Mouse (Mus musculus) layer of hippocampus, adult 2 months (tissue): ENCODE data around the gene Lrrc27. TPM values are rescaled to one million over a fixed set of nuclear protein-coding genes. Genes with fewer than 3 reads are reported as not detected.
A peak's percentile ranks its signal among the peaks of the same experiment; 100 is the strongest.

Source experiments
- DNase-seq, 2 experiments: peaks; one replicate each; pipeline ENCODE4 v3.0.0; 2022; ENCODE audit warnings: low spot score in 2 of 2
- H3K27ac ChIP-seq: fragments of 200-600 bp; 2 replicates; pipeline ENCODE4 v1.8.1; 2022
- H3K4me3 ChIP-seq: fragments of 200-600 bp; 2 replicates; pipeline ENCODE4 v1.8.1; 2022; ENCODE audit warnings: mild to moderate bottlenecking
- CTCF ChIP-seq: fragments of 200-600 bp; conservative IDR thresholded peaks from 2 replicates; pipeline ENCODE4 v1.8.1; 2022; ENCODE audit warnings: antibody characterized with exemption, mild to moderate bottlenecking, moderate library complexity
- total RNA-seq, 2 experiments: library from RNA; stranded (reverse); gene quantifications; 2 replicates each; pipeline ENCODE4 v1.2.3; 2021

Gene Lrrc27
- total RNA-seq, 2 experiments from 2014 or later, result 6.8 to 6.9 TPM

GRCm38 (mm10) chr7:139275586-139275985 is 62.8 kb downstream of the Lrrc27 start:
- Histone ChIP-seq H3K27ac (peak overlapping the region; percentile 68; the same call in 1 of the 2 replicates), H3K4me3 (no peak overlapping the region)
- TF ChIP-seq CTCF, result peak; percentile 23; the same call in 1 of the 2 replicates

GRCm38 (mm10) chr7:139276150-139276549 is 63.4 kb downstream of the Lrrc27 start:
- DNase-seq, result no peak
- Histone ChIP-seq H3K4me3 (no peak overlapping the region), H3K27ac (peak overlapping the region; percentile 68)
- TF ChIP-seq CTCF, result no peak

More at GRCm38 (mm10) chr7:139275586-139275985, 62.8 kb downstream of the Lrrc27 start:
- peak in 1 of 2 experiments; percentile 57 for DNase-seq

DNA sequence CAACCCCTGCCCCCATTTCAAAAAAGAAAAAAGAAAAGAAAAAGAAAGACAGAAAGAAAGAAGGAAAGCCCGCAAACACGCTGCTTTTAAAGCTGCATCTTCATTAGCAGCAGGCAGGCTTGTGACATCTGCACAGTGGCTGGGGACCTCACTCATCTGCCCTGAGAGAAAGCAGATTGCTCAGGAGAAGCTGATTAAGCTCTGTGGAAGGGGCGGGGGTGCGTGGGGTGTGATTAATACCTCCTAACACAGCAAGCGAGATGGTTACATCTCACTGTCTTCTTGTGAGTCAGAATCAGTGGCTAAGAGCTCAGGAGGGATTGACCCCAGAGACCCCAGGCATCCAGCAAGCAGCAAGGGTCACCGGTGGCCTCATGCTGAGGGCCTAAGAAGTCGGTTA is 64.7 kb downstream of the Lrrc27 start:
- H3K27ac ChIP-seq, result no peak overlapping the region
- no peak for TF ChIP-seq CTCF
- no peak for DNase-seq
- no peak overlapping the region for H3K4me3 ChIP-seq

- DNase-seq, result no peak
- Histone ChIP-seq H3K27ac (no peak overlapping the region), H3K4me3 (no peak overlapping the region)
- TF ChIP-seq CTCF, result no peak
These were observed 66.8 kb downstream of the Lrrc27 start for GRCm38 (mm10) chr7:139279571-139279970.

GRCm38 (mm10) chr7:139280044-139280443 is 67.3 kb downstream of the Lrrc27 start:
- H3K27ac ChIP-seq, result no peak overlapping the region
- no peak for DNase-seq
- H3K4me3 ChIP-seq, result no peak overlapping the region
- TF ChIP-seq CTCF, result no peak

- no peak overlapping the region for H3K27ac ChIP-seq
- no peak for DNase-seq
- no peak for TF ChIP-seq CTCF
- no peak overlapping the region for H3K4me3 ChIP-seq
These were observed 68.4 kb downstream of the Lrrc27 start for GRCm38 (mm10) chr7:139281195-139281594.

DNA sequence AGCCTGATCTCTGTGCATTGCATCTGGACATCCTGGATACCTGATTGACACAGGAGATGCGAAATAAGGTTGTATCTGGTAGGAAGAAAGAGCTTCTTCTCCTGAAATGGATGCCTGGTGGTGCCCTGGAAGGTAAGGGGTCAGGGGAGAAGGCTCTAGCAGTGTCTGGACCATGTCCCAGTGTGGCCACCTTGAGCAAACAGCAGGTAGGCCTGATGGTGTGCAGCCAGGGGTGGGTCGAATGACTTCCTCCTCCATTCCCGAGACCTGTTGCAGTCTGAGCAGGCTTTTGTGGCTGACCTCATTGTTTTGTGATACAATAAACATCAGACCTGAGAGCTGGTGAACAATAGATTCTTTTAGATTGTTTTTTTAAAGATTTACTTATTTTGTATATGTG is 69.2 kb downstream of the Lrrc27 start:
- DNase-seq, result no peak
- H3K4me3 ChIP-seq, result no peak overlapping the region
- no peak for TF ChIP-seq CTCF
- no peak overlapping the region for H3K27ac ChIP-seq

- H3K4me3 ChIP-seq, result no peak overlapping the region
- H3K27ac ChIP-seq, result peak overlapping the region; percentile 68; the same call in 1 of the 2 replicates
- no peak for TF ChIP-seq CTCF
- peak; percentile 34 to 68 for DNase-seq
These were observed 72.6 kb downstream of the Lrrc27 start for GRCm38 (mm10) chr7:139285295-139285943.

GRCm38 (mm10) chr7:139288540-139288939 is 75.8 kb downstream of the Lrrc27 start:
- Histone ChIP-seq H3K27ac (no peak overlapping the region), H3K4me3 (no peak overlapping the region)
- DNase-seq, result no peak
- no peak for TF ChIP-seq CTCF

Other genes with a start within 250 kb of the Lrrc27 start
- gene Dpysl4, start 127.0 kb upstream of the Lrrc27 start, total RNA-seq, result 10 to 100 TPM; 51.5 to 52.0 TPM
- 100 to 1,000 TPM; 102 to 105 TPM for gene Stk32c, start 319 bp downstream of the Lrrc27 start, total RNA-seq
- gene Pwwp2b, start 35.5 kb downstream of the Lrrc27 start, total RNA-seq, result 10 to 100 TPM; 35.0 to 37.6 TPM
- gene Inpp5a, start 176.1 kb downstream of the Lrrc27 start, total RNA-seq, result 10 to 100 TPM; 39.2 to 41.1 TPM